Mouse (Mus musculus): ENCODE measurements around the gene Kif26b.
A peak's percentile ranks its signal among the peaks of the same experiment; 100 is the strongest.

- TF ChIP-seq POLR2A (IDR thresholded peaks at IDR 0.05; ENCODE audit: borderline replicate concordance, low read depth, low read length) (no peak), CTCF (IDR thresholded peaks at IDR 0.05; ENCODE audit: low read depth, low read length) (peak; percentile 32; the same call in 1 of the 2 replicates)
Observed at GRCm38 (mm10) chr1:178530301-178531078, 1.6 kb downstream of the Kif26b start.
